Mouse (Mus musculus) megakaryocyte, embryonic 14.5 days (primary cell): ENCODE data around the gene Rasgef1b.

Experiments used
- FLI1 ChIP-seq: IDR thresholded peaks from 2 replicates; pipeline ENCODE4 v1.6.1; 2012; ENCODE audit warnings: low read length, inconsistent platforms, mixed read lengths
- GATA1 ChIP-seq: IDR thresholded peaks from 3 replicates; pipeline ENCODE4 v1.6.1; 2012; ENCODE audit warnings: mixed read lengths, low read length, inconsistent platforms, borderline replicate concordance

DNA sequence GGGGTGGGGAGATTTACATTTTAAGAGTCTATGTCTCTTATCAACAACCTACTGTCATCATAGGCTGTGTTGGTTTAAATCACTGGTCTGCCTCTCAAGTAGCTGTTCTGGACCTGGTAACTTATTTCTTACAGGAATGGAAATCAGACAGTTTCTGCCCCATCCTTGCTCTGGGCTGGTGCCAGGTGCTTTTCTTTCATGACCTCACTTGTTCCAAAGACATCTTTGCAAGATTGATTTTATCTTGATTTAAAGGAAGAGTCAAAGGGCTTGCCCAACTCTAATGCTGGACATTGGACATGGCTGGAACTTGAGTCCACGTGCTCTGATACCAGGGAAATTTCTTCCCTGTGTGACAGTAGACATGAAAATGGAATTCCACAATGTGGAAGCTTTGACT, 315.0 kb downstream of the Rasgef1b start:
- TF ChIP-seq GATA1 (no peak), FLI1 (no peak)
